Mouse (Mus musculus): ENCODE measurements around the gene Fabp3. TPM values are rescaled to one million over a fixed set of nuclear protein-coding genes. Genes with fewer than 3 reads are reported as not detected.

Gene Fabp3
- polyA plus RNA-seq, 1 experiment: 2,143 TPM

DNA sequence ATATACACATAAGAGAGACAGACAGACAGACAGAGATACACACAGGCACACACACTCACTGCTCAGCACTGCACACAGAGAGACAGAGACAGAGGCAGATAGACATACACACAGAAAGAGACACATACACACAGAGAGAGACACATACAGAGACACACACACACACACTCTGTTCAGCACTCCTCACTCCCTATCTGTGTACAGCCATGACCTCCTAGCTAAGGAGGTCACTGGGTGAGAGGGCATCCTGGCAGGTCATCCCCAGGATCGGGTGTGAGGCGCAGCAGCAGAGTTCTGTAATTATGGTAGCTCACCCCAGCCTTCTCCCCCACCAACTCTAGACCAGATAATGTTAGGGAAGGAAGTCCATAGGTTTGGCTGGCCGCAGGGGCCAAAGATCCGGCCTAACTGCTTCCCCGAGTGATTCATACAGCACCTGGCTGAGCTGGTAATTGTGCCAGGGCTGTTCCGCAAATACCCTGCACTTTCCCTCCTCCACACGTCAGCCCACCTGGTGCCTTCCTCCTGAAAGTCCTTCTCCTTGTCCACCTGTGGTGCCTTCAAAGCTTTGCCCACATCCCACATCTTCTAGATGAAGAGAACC lies 31.7 kb upstream of the Fabp3 start:
- H3K27ac ChIP-seq (replicated peaks; ENCODE audit: low read depth, low read length): no peak overlapping the region
- no peak overlapping the region for H3K4me3 ChIP-seq (ENCODE audit: insufficient read depth, low read depth, low read length)
- H3K4me1 ChIP-seq (ENCODE audit: control insufficient read depth, insufficient read depth, insufficient read length, low read length): no peaks in the 10 kb centered on the region

- Histone ChIP-seq H3K4me1 (ENCODE audit: control insufficient read depth, insufficient read depth, insufficient read length, low read length) (no peaks in the 10 kb centered on the region), H3K4me3 (ENCODE audit: insufficient read depth, low read depth, low read length) (no peak within 1 kb of the TSS), H3K27ac (replicated peaks; ENCODE audit: low read depth, low read length) (no peak within 1 kb of the TSS)
These were observed 29.3 kb upstream of the Fabp3 start, which contains the start of gene Serinc2 for GRCm38 (mm10) chr4:130279105-130279504. TSS of gene Serinc2 (minus strand) at chr4:130279205.

DNA sequence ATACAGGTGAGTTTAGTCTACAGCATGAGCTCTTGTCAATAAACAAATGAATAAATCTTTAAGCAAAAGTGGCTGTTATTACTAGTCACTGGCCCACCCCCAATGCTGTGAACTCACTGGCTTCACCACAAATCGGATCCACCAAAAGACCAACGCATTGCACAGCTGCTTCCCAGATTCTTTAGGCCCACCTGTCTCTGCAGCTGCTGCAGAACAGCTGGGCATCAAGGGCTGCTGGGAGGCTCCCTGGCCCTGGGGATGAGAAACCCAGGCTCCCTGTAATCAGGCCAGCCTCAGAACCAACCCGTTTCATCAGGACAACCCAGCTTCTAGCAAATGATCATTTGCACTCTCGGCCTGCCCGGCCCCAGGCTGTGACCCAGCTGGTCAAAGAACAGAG lies 25.5 kb upstream of the Fabp3 start:
- Histone ChIP-seq H3K4me1 (ENCODE audit: control insufficient read depth, insufficient read depth, insufficient read length, low read length) (no peaks in the 10 kb centered on the region), H3K4me3 (ENCODE audit: insufficient read depth, low read depth, low read length) (no peak overlapping the region), H3K27ac (replicated peaks; ENCODE audit: low read depth, low read length) (no peak overlapping the region)

- no peak overlapping the region for H3K4me3 ChIP-seq (ENCODE audit: insufficient read depth, low read depth, low read length)
- no peak overlapping the region for H3K27ac ChIP-seq (replicated peaks; ENCODE audit: low read depth, low read length)
- no peaks in the 10 kb centered on the region for H3K4me1 ChIP-seq (ENCODE audit: control insufficient read depth, insufficient read depth, insufficient read length, low read length)
These were observed 24.6 kb upstream of the Fabp3 start for GRCm38 (mm10) chr4:130283826-130284225.

GRCm38 (mm10) chr4:130286531-130286930 lies 21.9 kb upstream of the Fabp3 start:
- Histone ChIP-seq H3K27ac (replicated peaks; ENCODE audit: low read depth, low read length) (no peak overlapping the region), H3K4me1 (ENCODE audit: control insufficient read depth, insufficient read depth, insufficient read length, low read length) (no peaks in the 10 kb centered on the region), H3K4me3 (ENCODE audit: insufficient read depth, low read depth, low read length) (no peak overlapping the region)

DNA sequence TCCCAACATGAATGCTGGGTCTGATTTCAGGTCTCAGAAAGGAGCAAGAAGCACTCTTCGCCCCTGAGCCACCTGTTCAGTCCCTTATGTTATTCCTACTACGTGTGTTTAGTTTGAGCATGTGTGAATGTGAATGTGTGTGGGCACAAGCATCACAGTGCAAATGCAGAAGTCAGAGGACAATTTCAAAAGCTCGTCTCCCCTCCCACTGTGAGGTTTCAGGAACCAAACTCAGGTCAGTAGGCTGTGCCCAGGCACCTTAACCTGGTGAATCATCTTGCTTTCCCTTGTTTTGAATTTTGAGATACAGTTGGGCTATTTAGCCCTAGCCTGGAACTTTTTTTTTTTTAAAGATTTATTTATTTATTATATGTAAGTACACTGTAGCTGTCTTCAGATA lies 18.6 kb upstream of the Fabp3 start:
- H3K4me1 ChIP-seq (ENCODE audit: control insufficient read depth, insufficient read depth, insufficient read length, low read length): no peaks in the 10 kb centered on the region
- no peak overlapping the region for H3K27ac ChIP-seq (replicated peaks; ENCODE audit: low read depth, low read length)
- no peak overlapping the region for H3K4me3 ChIP-seq (ENCODE audit: insufficient read depth, low read depth, low read length)

- no peak overlapping the region for H3K4me3 ChIP-seq (ENCODE audit: insufficient read depth, low read depth, low read length)
- no peak overlapping the region for H3K27ac ChIP-seq (replicated peaks; ENCODE audit: low read depth, low read length)
These were observed 16.1 kb upstream of the Fabp3 start for GRCm38 (mm10) chr4:130292271-130292670.

DNA sequence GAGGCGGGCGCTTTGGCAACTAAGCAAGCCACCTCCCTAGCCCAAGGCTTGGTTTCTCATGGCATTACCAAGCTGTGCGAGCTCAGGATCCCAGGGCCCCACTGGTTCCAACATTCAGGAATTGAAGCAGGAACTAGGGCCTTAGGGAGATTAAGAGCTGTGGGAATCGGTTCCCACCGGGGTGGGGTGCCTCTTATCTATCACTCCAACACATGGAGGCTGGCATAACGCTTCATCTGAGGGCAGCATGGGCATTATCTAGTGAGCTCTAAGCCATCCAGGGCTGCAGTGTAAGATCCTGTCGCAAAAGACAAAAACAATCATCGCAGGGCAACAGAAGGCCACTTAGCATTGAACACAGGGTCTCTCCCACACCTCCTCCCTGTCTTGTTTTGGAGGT lies 13.9 kb upstream of the Fabp3 start:
- no peak overlapping the region for H3K4me3 ChIP-seq (ENCODE audit: insufficient read depth, low read depth, low read length)
- no peak overlapping the region for H3K27ac ChIP-seq (replicated peaks; ENCODE audit: low read depth, low read length)
- 0 out of 2 replicates have a peak, but pooled peaks cover 3% of the 10 kb centered on the region for H3K4me1 ChIP-seq (ENCODE audit: control insufficient read depth, insufficient read depth, insufficient read length, low read length)

More at GRCm38 (mm10) chr4:130292271-130292670, 16.1 kb upstream of the Fabp3 start:
- no peaks in the 10 kb centered on the region for H3K4me1 ChIP-seq (ENCODE audit: control insufficient read depth, insufficient read depth, insufficient read length, low read length)

- peak overlapping the region; percentile 35 for H3K4me3 ChIP-seq (ENCODE audit: insufficient read depth, low read depth, low read length)
- H3K4me1 ChIP-seq (ENCODE audit: control insufficient read depth, insufficient read depth, insufficient read length, low read length): 0 out of 2 replicates have a peak, but pooled peaks cover 3% of the 10 kb centered on the region
- peak overlapping the region; percentile 47 for H3K27ac ChIP-seq (replicated peaks; ENCODE audit: low read depth, low read length)
These were observed 13.2 kb upstream of the Fabp3 start for GRCm38 (mm10) chr4:130295047-130295745.

DNA sequence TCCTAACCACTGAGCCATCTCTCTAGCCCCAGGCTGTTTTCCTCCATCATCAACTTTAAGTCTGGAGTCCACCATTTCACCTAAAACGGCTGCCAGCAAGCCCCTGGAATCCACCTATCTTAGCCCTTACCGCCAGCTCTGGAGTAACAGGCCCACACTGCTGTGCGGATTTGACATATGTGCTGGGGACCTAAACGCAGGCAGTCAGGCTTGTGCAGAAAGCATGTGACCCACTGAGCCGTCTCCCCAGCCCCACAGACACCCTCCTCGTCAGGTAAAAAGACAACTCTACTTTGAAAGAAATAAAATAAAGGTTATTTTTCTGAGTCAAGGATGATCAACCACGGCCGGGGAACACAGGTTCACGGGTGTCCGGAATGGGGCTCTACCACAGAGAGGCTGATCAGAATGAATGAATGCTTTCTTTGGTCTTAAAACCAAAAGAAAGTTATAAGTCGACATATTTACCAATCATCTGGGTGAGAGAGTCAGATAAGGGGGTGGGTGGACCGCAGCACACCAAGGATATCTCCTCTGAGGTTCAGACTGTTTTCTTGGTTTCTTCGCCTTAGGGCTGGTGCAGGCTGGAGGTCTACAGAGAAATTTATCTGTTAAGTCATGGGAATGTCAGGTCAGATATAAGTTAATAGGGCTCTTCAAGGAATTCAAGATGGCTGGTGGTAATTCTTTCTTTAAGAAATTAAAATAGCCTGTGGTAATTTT lies 12.0 kb upstream of the Fabp3 start:
- no peak overlapping the region for H3K4me3 ChIP-seq (ENCODE audit: insufficient read depth, low read depth, low read length)
- no peak overlapping the region for H3K27ac ChIP-seq (replicated peaks; ENCODE audit: low read depth, low read length)
- 0 out of 2 replicates have a peak, but pooled peaks cover 3% of the 10 kb centered on the region for H3K4me1 ChIP-seq (ENCODE audit: control insufficient read depth, insufficient read depth, insufficient read length, low read length)

DNA sequence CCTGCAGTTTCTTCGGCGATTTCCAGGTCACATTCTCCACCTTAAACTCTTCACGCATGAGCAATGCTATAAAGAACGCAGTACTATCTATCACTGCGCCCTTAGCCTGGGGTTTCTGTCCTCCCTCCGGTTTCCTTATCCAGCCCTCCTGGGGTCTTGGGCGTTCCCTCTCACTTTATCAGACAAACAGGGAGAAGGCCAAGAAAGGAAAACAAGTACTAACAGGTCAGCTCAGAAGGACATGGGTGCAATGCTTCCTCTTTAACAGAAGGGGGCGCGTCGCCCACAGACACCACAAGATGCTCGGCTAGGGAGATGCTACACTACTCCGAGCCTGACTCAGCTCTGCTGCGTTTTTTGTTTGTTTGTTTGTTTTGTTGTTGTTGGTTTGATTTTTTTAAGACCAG lies 11.3 kb upstream of the Fabp3 start:
- Histone ChIP-seq H3K27ac (replicated peaks; ENCODE audit: low read depth, low read length) (peak overlapping the region; percentile 36), H3K4me1 (ENCODE audit: control insufficient read depth, insufficient read depth, insufficient read length, low read length) (0 out of 2 replicates have a peak, but pooled peaks cover 3% of the 10 kb centered on the region), H3K4me3 (ENCODE audit: insufficient read depth, low read depth, low read length) (no peak overlapping the region)

- Histone ChIP-seq H3K4me1 (ENCODE audit: control insufficient read depth, insufficient read depth, insufficient read length, low read length) (0 out of 2 replicates have a peak, but pooled peaks cover 3% of the 10 kb centered on the region), H3K4me3 (ENCODE audit: insufficient read depth, low read depth, low read length) (no peak overlapping the region), H3K27ac (replicated peaks; ENCODE audit: low read depth, low read length) (peak overlapping the region; percentile 80)
These were observed 9.3 kb upstream of the Fabp3 start for GRCm38 (mm10) chr4:130298877-130299628.

DNA sequence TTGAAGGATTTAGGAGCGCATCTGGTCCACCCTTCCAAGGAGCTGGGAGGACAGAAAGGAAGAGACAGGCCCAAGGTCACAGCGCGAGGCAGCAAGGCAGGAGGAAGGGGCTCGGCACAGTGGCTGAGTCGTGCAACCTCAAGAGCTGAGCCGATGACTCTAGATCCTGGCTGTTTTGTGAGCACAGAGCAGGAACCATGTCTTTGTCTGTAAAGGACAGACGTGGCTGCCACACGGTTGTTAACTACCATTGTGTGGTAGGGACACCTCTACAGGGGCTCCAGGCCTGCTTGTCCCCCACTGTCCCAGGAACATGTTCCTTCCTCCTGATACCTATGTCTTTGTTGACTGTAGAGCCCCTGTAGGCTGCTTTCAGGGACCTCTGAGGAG lies 8.8 kb upstream of the Fabp3 start:
- Histone ChIP-seq H3K27ac (replicated peaks; ENCODE audit: low read depth, low read length) (peak overlapping the region; percentile 97), H3K4me1 (ENCODE audit: control insufficient read depth, insufficient read depth, insufficient read length, low read length) (0 out of 2 replicates have a peak, but pooled peaks cover 3% of the 10 kb centered on the region), H3K4me3 (ENCODE audit: insufficient read depth, low read depth, low read length) (no peak overlapping the region)

DNA sequence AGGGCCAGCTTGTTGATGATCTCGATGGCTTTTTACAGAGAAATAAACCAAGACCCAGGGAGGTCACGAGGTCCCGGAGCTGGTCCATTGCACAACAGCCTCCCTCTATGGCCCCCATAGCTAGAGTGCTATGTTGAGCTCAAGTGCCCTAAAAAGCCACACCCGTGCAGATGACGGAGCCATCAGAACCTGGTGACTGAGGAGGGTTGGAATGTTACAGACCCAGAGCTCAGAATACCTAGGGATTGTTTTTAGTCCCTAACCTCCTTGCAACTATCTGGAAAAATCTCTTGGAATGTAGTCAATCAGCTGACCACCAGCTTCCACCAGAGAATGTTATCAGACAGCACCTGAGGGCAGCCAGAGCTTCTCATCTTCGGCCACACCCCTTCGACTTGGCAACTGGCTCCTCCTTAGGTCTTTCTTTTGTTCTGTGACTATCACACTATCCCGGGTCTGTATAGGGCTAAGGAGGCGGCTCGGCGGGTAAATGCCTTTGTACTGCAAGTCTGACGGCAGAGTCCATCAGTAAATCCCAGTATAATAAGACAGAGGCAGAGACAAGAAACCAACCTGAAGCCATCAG lies 6.0 kb upstream of the Fabp3 start:
- no peak overlapping the region for H3K27ac ChIP-seq (replicated peaks; ENCODE audit: low read depth, low read length)
- no peak overlapping the region for H3K4me3 ChIP-seq (ENCODE audit: insufficient read depth, low read depth, low read length)
- H3K4me1 ChIP-seq (ENCODE audit: control insufficient read depth, insufficient read depth, insufficient read length, low read length): 0 out of 2 replicates have a peak, but pooled peaks cover 3% of the 10 kb centered on the region
